Mouse (Mus musculus) lung, embryonic 14.5 days (tissue): ENCODE data around the gene Zdhhc19. TPM values are rescaled to one million over a fixed set of nuclear protein-coding genes. Genes with fewer than 3 reads are reported as not detected.

Experiments
- ATAC-seq: fragments of 200-750 bp; cut with Nextera tagmentation; 2 replicates; pipeline ENCODE4 v1.8.0; 2017; ENCODE audit warnings: mild to moderate bottlenecking, moderate TSS enrichment, moderate library complexity; ENCODE audit not compliant: insufficient read depth
- DNase-seq: peaks from one replicate; pipeline ENCODE4 v3.0.0-alpha.2; 2015
- H3K27ac ChIP-seq: fragments of 300-500 bp; sonication (generic); 2 replicates; pipeline ENCODE4 v1.5.1; 2014; ENCODE audit warnings: low read depth, mild to moderate bottlenecking, moderate library complexity
- H3K27me3 ChIP-seq: fragments of 300-500 bp; sonication (generic); 2 replicates; pipeline ENCODE4 v1.6.1; 2014; ENCODE audit warnings: low read length, control low read depth; ENCODE audit not compliant: insufficient read depth
- H3K36me3 ChIP-seq: fragments of 300-500 bp; sonication (generic); 2 replicates; pipeline ENCODE4 v1.6.1; 2014; ENCODE audit warnings: control low read depth; ENCODE audit not compliant: insufficient read depth
- H3K4me1 ChIP-seq: fragments of 300-500 bp; sonication (generic); 2 replicates; pipeline ENCODE4 v1.6.1; 2014; ENCODE audit warnings: antibody characterized with exemption, control low read depth; ENCODE audit not compliant: insufficient read depth
- H3K4me2 ChIP-seq: fragments of 300-500 bp; sonication (generic); 2 replicates; pipeline ENCODE4 v1.6.1; 2014; ENCODE audit warnings: mild to moderate bottlenecking
- H3K4me3 ChIP-seq: fragments of 300-500 bp; sonication (generic); 2 replicates; pipeline ENCODE4 v1.5.1; 2014; ENCODE audit warnings: low read depth, low read length
- H3K9ac ChIP-seq: fragments of 300-500 bp; sonication (generic); 2 replicates; pipeline ENCODE4 v1.6.1; 2014
- H3K9me3 ChIP-seq: fragments of 300-500 bp; sonication (generic); 2 replicates; pipeline ENCODE4 v1.6.1; 2016; ENCODE audit warnings: low read depth, low read length, control low read depth
- CTCF ChIP-seq: IDR thresholded peaks from 2 replicates; pipeline ENCODE4 v1.5.1; 2016; ENCODE audit warnings: antibody characterized with exemption, low read depth
- whole genome bisulfite sequencing: fragments of 180-500 bp; shearing (Covaris S2); extraction: QIAGEN DNeasy Blood & Tissue Kit; methylation state at CpG from one replicate; pipeline ENCODE4 v1.1.7; 2014; 5-methylcytosine and 5-hydroxymethylcytosine counted together
- polyA plus RNA-seq: library from polyadenylated mRNA; unstranded; fragments of >200 nt; fragmentation: Nextera tagmentation; extraction: Ambion mirVana; gene quantifications from 2 replicates; pipeline ENCODE4 v1.2.1, GENCODE M21; 2014

Gene Zdhhc19
- polyA plus RNA-seq, 1 experiment from 2014 or later = not detected

GRCm38 (mm10) chr16:32456761-32457160 lies 39.3 kb upstream of the Zdhhc19 start:
- no peak overlapping the region for H3K27ac ChIP-seq
- peaks cover 23% of the 10 kb centered on the region; the same call in 1 of the 2 replicates for H3K36me3 ChIP-seq
- no peak for ATAC-seq

GRCm38 (mm10) chr16:32457589-32458386 lies 38.3 kb upstream of the Zdhhc19 start:
- DNase-seq (peak; percentile 77), ATAC-seq (0 out of 2 replicates have a peak, but pooled peaks have one; percentile 35)
- H3K4me1 ChIP-seq = no peaks in the 10 kb centered on the region
- no peak overlapping the region for H3K9ac ChIP-seq
- no peak overlapping the region for H3K4me2 ChIP-seq
- no peaks in the 10 kb centered on the region for H3K9me3 ChIP-seq
- H3K27me3 ChIP-seq = no peaks in the 10 kb centered on the region
- WGBS = 62% methylated on average over 10 of the region's 10 CpGs
- H3K4me3 ChIP-seq = no peak overlapping the region
- H3K36me3 ChIP-seq = peaks cover 14% of the 10 kb centered on the region; the same call in 1 of the 2 replicates
- no peak overlapping the region for H3K27ac ChIP-seq
- TF ChIP-seq CTCF = peak; percentile 63

More at GRCm38 (mm10) chr16:32456761-32457160, 39.3 kb upstream of the Zdhhc19 start:
- Histone ChIP-seq H3K4me3 (no peak overlapping the region), H3K9ac (no peak overlapping the region), H3K4me2 (no peak overlapping the region), H3K4me1 (no peaks in the 10 kb centered on the region), H3K9me3 (no peaks in the 10 kb centered on the region), H3K27me3 (no peaks in the 10 kb centered on the region)
- 84% methylated on average over 1 of the region's 1 CpGs for WGBS
- DNase-seq = no peak
- no peak for TF ChIP-seq CTCF

- no peak overlapping the region for H3K4me2 ChIP-seq
- H3K9me3 ChIP-seq = no peaks in the 10 kb centered on the region
- DNase-seq = peak; percentile 19
- 66% methylated on average over 4 of the region's 4 CpGs for WGBS
- no peak overlapping the region for H3K4me3 ChIP-seq
- no peaks in the 10 kb centered on the region for H3K4me1 ChIP-seq
- no peak overlapping the region for H3K27ac ChIP-seq
- peaks cover 12% of the 10 kb centered on the region; the same call in 1 of the 2 replicates for H3K36me3 ChIP-seq
- TF ChIP-seq CTCF = no peak
- H3K9ac ChIP-seq = no peak overlapping the region
- no peak for ATAC-seq
- H3K27me3 ChIP-seq = no peaks in the 10 kb centered on the region
These were observed 35.5 kb upstream of the Zdhhc19 start for GRCm38 (mm10) chr16:32460518-32460917.

GRCm38 (mm10) chr16:32461713-32462112 lies 34.4 kb upstream of the Zdhhc19 start:
- Histone ChIP-seq H3K4me2 (no peak overlapping the region), H3K27me3 (no peaks in the 10 kb centered on the region), H3K9me3 (no peaks in the 10 kb centered on the region), H3K4me1 (no peaks in the 10 kb centered on the region), H3K4me3 (no peak overlapping the region), H3K9ac (no peak overlapping the region), H3K27ac (no peak overlapping the region), H3K36me3 (peaks cover 10% of the 10 kb centered on the region; the same call in 1 of the 2 replicates)
- WGBS = 85% methylated on average over 5 of the region's 5 CpGs
- no peak for TF ChIP-seq CTCF
- DNase-seq (no peak), ATAC-seq (no peak)

- Histone ChIP-seq H3K4me1 (no peaks in the 10 kb centered on the region), H3K4me3 (no peak overlapping the region), H3K27me3 (no peaks in the 10 kb centered on the region), H3K4me2 (no peak overlapping the region), H3K27ac (no peak overlapping the region), H3K9me3 (no peaks in the 10 kb centered on the region), H3K36me3 (peaks cover 16% of the 10 kb centered on the region; the same call in 1 of the 2 replicates), H3K9ac (no peak overlapping the region)
- WGBS = 92% methylated on average over 16 of the region's 16 CpGs
- no peak for ATAC-seq
- TF ChIP-seq CTCF = no peak
- no peak for DNase-seq
These were observed 33.1 kb upstream of the Zdhhc19 start for GRCm38 (mm10) chr16:32462950-32463349.

- TF ChIP-seq CTCF = no peak
- Histone ChIP-seq H3K4me3 (no peak overlapping the region), H3K4me1 (no peaks in the 10 kb centered on the region), H3K4me2 (no peak overlapping the region), H3K9me3 (no peaks in the 10 kb centered on the region), H3K27me3 (no peaks in the 10 kb centered on the region), H3K36me3 (peaks cover 18% of the 10 kb centered on the region), H3K9ac (no peak overlapping the region), H3K27ac (no peak overlapping the region)
- DNase-seq = no peak
- ATAC-seq = no peak
- 84% methylated on average over 2 of the region's 2 CpGs for WGBS
These were observed 32.6 kb upstream of the Zdhhc19 start for GRCm38 (mm10) chr16:32463426-32463825.

- DNase-seq = no peak
- no peaks in the 10 kb centered on the region for H3K9me3 ChIP-seq
- no peak overlapping the region for H3K9ac ChIP-seq
- no peak overlapping the region for H3K4me2 ChIP-seq
- TF ChIP-seq CTCF = no peak
- WGBS = no CpG with 5 or more reads among the region's 1 CpGs
- H3K36me3 ChIP-seq = peaks cover 27% of the 10 kb centered on the region
- H3K27ac ChIP-seq = no peak overlapping the region
- H3K4me3 ChIP-seq = no peak overlapping the region
- no peak for ATAC-seq
- H3K27me3 ChIP-seq = no peaks in the 10 kb centered on the region
- H3K4me1 ChIP-seq = no peaks in the 10 kb centered on the region
These were observed 31.2 kb upstream of the Zdhhc19 start for GRCm38 (mm10) chr16:32464908-32465307.
